Mouse (Mus musculus) olfactory bulb, adult 2 months (tissue): Measurements from ENCODE around the gene Slc25a34.

Experiments
- CTCF ChIP-seq: fragments of 200-500 bp; IDR thresholded peaks from 2 replicates; pipeline ENCODE4 v1.5.1; 2012; ENCODE audit warnings: low read depth, mild to moderate bottlenecking, low read length, moderate library complexity; ENCODE audit not compliant: insufficient read depth
- POLR2A ChIP-seq: fragments of 200-500 bp; IDR thresholded peaks from 2 replicates; pipeline ENCODE4 v1.6.1; 2012; ENCODE audit warnings: mild to moderate bottlenecking, low read depth, low read length, moderate library complexity; ENCODE audit not compliant: insufficient read depth

GRCm38 (mm10) chr4:141663122-141663931, 39.7 kb upstream of the Slc25a34 start:
- TF ChIP-seq CTCF (no peak), POLR2A (no peak)
